In genomic region chr4:55351037-55351436, GRCm38 (mm10) we compare ENCODE assay signal across 8 mouse cellular contexts. TPM values are rescaled to one million over a fixed set of nuclear protein-coding genes. Genes with fewer than 3 reads are reported as not detected.
DNase-seq lines count a peak whose midpoint lies in the region; ATAC-seq and TF ChIP-seq lines count a peak whose summit lies in the region.

No protein-coding gene starts in this region.

- no peaks in the 10 kb centered on the region for H3K36me3 ChIP-seq in embryonic facial prominence, embryonic 11.5 days (replicated peaks; ENCODE audit: control insufficient read depth, insufficient read depth, low read depth, low read length)
- no peaks in the 10 kb centered on the region for H3K36me3 ChIP-seq in hindbrain, embryonic 16.5 days (ENCODE audit: control insufficient read depth, insufficient read depth, low read length)
- no peaks in the 10 kb centered on the region for H3K36me3 ChIP-seq in midbrain, embryonic 16.5 days (ENCODE audit: control insufficient read depth, insufficient read depth, low read length)

- TF ChIP-seq CTCF in layer of hippocampus, adult 2 months (conservative IDR thresholded peaks at IDR 0.05): no peak

- no peaks in the 10 kb centered on the region for H3K4me1 ChIP-seq in embryonic facial prominence, embryonic 11.5 days (ENCODE audit: control insufficient read depth, insufficient read depth, low read length)
- peaks cover 25% of the 10 kb centered on the region for H3K4me1 ChIP-seq in hindbrain, embryonic 16.5 days (ENCODE audit: control insufficient read depth, insufficient read depth, low read depth, low read length)
- H3K4me1 ChIP-seq in midbrain, embryonic 16.5 days (ENCODE audit: control insufficient read depth, insufficient read depth, low read length): peaks cover 39% of the 10 kb centered on the region

- H3K4me2 ChIP-seq in embryonic facial prominence, embryonic 11.5 days (ENCODE audit: low read depth, low read length): peak overlapping the region; percentile 46
- H3K4me2 ChIP-seq in hindbrain, embryonic 16.5 days (ENCODE audit: low read length): peak overlapping the region; percentile 80
- peak overlapping the region; percentile 80 for H3K4me2 ChIP-seq in midbrain, embryonic 16.5 days (ENCODE audit: low read length)

- H3K9me3 ChIP-seq in embryonic facial prominence, embryonic 11.5 days (replicated peaks; ENCODE audit: control insufficient read depth, low read length): no peaks in the 10 kb centered on the region
- H3K9me3 ChIP-seq in hindbrain, embryonic 16.5 days (ENCODE audit: control insufficient read depth, low read length): no peaks in the 10 kb centered on the region
- no peaks in the 10 kb centered on the region for H3K9me3 ChIP-seq in midbrain, embryonic 16.5 days (replicated peaks; ENCODE audit: control insufficient read depth, low read length, poor library complexity, severe bottlenecking)

- WGBS in embryonic facial prominence, embryonic 11.5 days: 11% methylated on average over 12 of the region's 12 CpGs
- 15% methylated on average over 12 of the region's 12 CpGs for WGBS in hindbrain, embryonic 16.5 days
- WGBS in midbrain, embryonic 16.5 days: 17% methylated on average over 12 of the region's 12 CpGs

- peak overlapping the region; percentile 91 for H3K9ac ChIP-seq in embryonic facial prominence, embryonic 11.5 days (replicated peaks; ENCODE audit: low read length)
- H3K9ac ChIP-seq in hindbrain, embryonic 16.5 days (ENCODE audit: low read depth, low read length): peak overlapping the region; percentile 97
- peak overlapping the region; percentile 91 for H3K9ac ChIP-seq in midbrain, embryonic 16.5 days (ENCODE audit: low read depth, low read length)

- peak overlapping the region; percentile 96 for H3K4me3 ChIP-seq in layer of hippocampus, adult 2 months
- peak overlapping the region; percentile 92 for H3K4me3 ChIP-seq in embryonic facial prominence, embryonic 11.5 days (ENCODE audit: low read depth, low read length)
- H3K4me3 ChIP-seq in hindbrain, embryonic 16.5 days (ENCODE audit: low read length): peak overlapping the region; percentile 97
- peak overlapping the region; percentile 100 for H3K4me3 ChIP-seq in midbrain, embryonic 16.5 days (ENCODE audit: low read depth, low read length)

- H3K27me3 ChIP-seq in embryonic facial prominence, embryonic 11.5 days (ENCODE audit: control insufficient read depth, insufficient read depth, low read length): no peaks in the 10 kb centered on the region
- no peaks in the 10 kb centered on the region for H3K27me3 ChIP-seq in hindbrain, embryonic 16.5 days (replicated peaks; ENCODE audit: control insufficient read depth, insufficient read depth, low read length)
- H3K27me3 ChIP-seq in midbrain, embryonic 16.5 days (ENCODE audit: control insufficient read depth, insufficient read depth, low read depth, low read length): no peaks in the 10 kb centered on the region

- DNase-seq in layer of hippocampus, adult 2 months (ENCODE audit: low spot score in 2 of 2): no peak
- no peak for DNase-seq in layer of hippocampus, adult 9-11 months
- peak; percentile 11 for DNase-seq in embryonic facial prominence, embryonic 11.5 days (ENCODE audit: low spot score)
- no peak for DNase-seq in frontal cortex, postnatal 14 days (ENCODE audit: low spot score in 2 of 2)
- no peak for DNase-seq in adrenal gland, postnatal 36 days
- DNase-seq in spleen, postnatal 14 days (ENCODE audit: low spot score in 2 of 2): no peak

- ATAC-seq in embryonic facial prominence, embryonic 11.5 days (replicated peaks; ENCODE audit: insufficient number of reproducible peaks, low FRiP score, low TSS enrichment, low read depth): no peak
- ATAC-seq in hindbrain, embryonic 16.5 days: no peak
- no peak for ATAC-seq in midbrain, embryonic 16.5 days

- H3K27ac ChIP-seq in layer of hippocampus, adult 2 months: peak overlapping the region; percentile 97; the same call in 1 of the 2 replicates
- H3K27ac ChIP-seq in embryonic facial prominence, embryonic 11.5 days (replicated peaks; ENCODE audit: low read depth, low read length): no peak overlapping the region
- H3K27ac ChIP-seq in hindbrain, embryonic 16.5 days (ENCODE audit: low read depth, low read length): peak overlapping the region; percentile 96
- H3K27ac ChIP-seq in midbrain, embryonic 16.5 days (ENCODE audit: low read length): peak overlapping the region; percentile 95

RNA-seq across cellular contexts. Expression of gene Rad23b, which starts 1.2 kb away (rescaled TPM):
- 100 to 1,000 TPM; 173 to 183 TPM for total RNA-seq in layer of hippocampus, adult 2 months (2021)
- 113 and 123 TPM in 2 replicates for polyA plus RNA-seq in embryonic facial prominence, embryonic 11.5 days (2014; fragmentation: Nextera tagmentation; extraction: Ambion mirVana)
- polyA plus RNA-seq in hindbrain, embryonic 16.5 days (2015; fragmentation: Nextera tagmentation; extraction: Ambion mirVana): 85.4 and 88.0 TPM in 2 replicates
- polyA plus RNA-seq in midbrain, embryonic 16.5 days (2015; fragmentation: Nextera tagmentation; extraction: Ambion mirVana): 84.4 and 86.0 TPM in 2 replicates
- 100 to 1,000 TPM; 133 to 135 TPM for total RNA-seq in adrenal gland, postnatal 36 days (2021)
